Mouse (Mus musculus) stomach, embryonic 16.5 days (tissue): Measurements from ENCODE around the gene Gm36176. TPM values are rescaled to one million over a fixed set of nuclear protein-coding genes. Genes with fewer than 3 reads are reported as not detected.
"Not testable (repeated sequence)": the region's sequence is repeated elsewhere in the genome, so short reads cannot be mapped to it uniquely, and the experiment has no call there.

ENCODE experiments used
- ATAC-seq: fragments of 200-750 bp; cut with Nextera tagmentation; 2 replicates; pipeline ENCODE4 v1.8.0; 2017; ENCODE audit warnings: moderate number of reproducible peaks, moderate TSS enrichment; ENCODE audit not compliant: insufficient read depth, low FRiP score
- H3K27ac ChIP-seq: fragments of 300-500 bp; sonication (generic); 2 replicates; pipeline ENCODE4 v1.5.1; 2014; ENCODE audit warnings: low read length
- H3K27me3 ChIP-seq: fragments of 300-500 bp; sonication (generic); 2 replicates; pipeline ENCODE4 v1.6.1; 2014; ENCODE audit warnings: low read length, control low read depth, mixed read lengths; ENCODE audit not compliant: control insufficient read depth, insufficient read depth
- H3K36me3 ChIP-seq: fragments of 300-500 bp; sonication (generic); 2 replicates; pipeline ENCODE4 v1.6.1; 2014; ENCODE audit warnings: low read length; ENCODE audit not compliant: control insufficient read depth, insufficient read depth
- H3K4me1 ChIP-seq: fragments of 300-500 bp; sonication (generic); 2 replicates; pipeline ENCODE4 v1.6.1; 2014; ENCODE audit warnings: low read length, control low read depth, mixed read lengths; ENCODE audit not compliant: control insufficient read depth, insufficient read depth
- H3K4me2 ChIP-seq: fragments of 300-500 bp; sonication (generic); 2 replicates; pipeline ENCODE4 v1.6.1; 2014; ENCODE audit warnings: low read depth, low read length, mixed read lengths
- H3K4me3 ChIP-seq: fragments of 300-500 bp; sonication (generic); replicated peaks from 2 replicates; pipeline ENCODE4 v1.5.1; 2014; ENCODE audit warnings: mild to moderate bottlenecking, low read length
- H3K9ac ChIP-seq: fragments of 300-500 bp; sonication (generic); 2 replicates; pipeline ENCODE4 v1.6.1; 2014; ENCODE audit warnings: low read length
- H3K9me3 ChIP-seq: fragments of 300-500 bp; sonication (generic); replicated peaks from 2 replicates; pipeline ENCODE4 v1.6.1; 2016; ENCODE audit warnings: low read length, control low read depth; ENCODE audit not compliant: control insufficient read depth
- WGBS: fragments of 180-500 bp; shearing (Covaris S2); extraction: QIAGEN DNeasy Blood & Tissue Kit; methylation state at CpG from one replicate; pipeline ENCODE4 v1.1.7; 2014; 5-methylcytosine and 5-hydroxymethylcytosine counted together
- polyA plus RNA-seq: library from polyadenylated mRNA; unstranded; fragments of >200 nt; fragmentation: Nextera tagmentation; extraction: Ambion mirVana; gene quantifications from 2 replicates; pipeline ENCODE4 v1.2.1, GENCODE M21; 2015

Gene Gm36176
- polyA plus RNA-seq = not detected in 2 replicates

- Histone ChIP-seq H3K27me3 (no peaks in the 10 kb centered on the region), H3K4me3 (no peak within 1 kb of the TSS), H3K9ac (no peak within 1 kb of the TSS), H3K27ac (no peak within 1 kb of the TSS), H3K4me2 (no peak within 1 kb of the TSS), H3K9me3 (0 out of 2 replicates have a peak, but pooled peaks cover 6% of the 10 kb centered on the region), H3K36me3 (no peaks in the 10 kb centered on the region), H3K4me1 (no peaks in the 10 kb centered on the region)
- ATAC-seq = no peak
- WGBS = 56% methylated on average over 2 of the region's 3 CpGs
Observed at GRCm38 (mm10) chr10:77846503-77846902, at the start of gene Gm36176. TSS of gene Gm36176 (plus strand) at chr10:77846803.

- H3K27ac ChIP-seq = no peak overlapping the region
- H3K4me3 ChIP-seq = no peak overlapping the region
- no peak overlapping the region for H3K9ac ChIP-seq
- H3K9me3 ChIP-seq = no peaks in the 10 kb centered on the region
- WGBS = 15% methylated on average over 3 of the region's 3 CpGs
- H3K27me3 ChIP-seq = no peaks in the 10 kb centered on the region
- no peaks in the 10 kb centered on the region for H3K36me3 ChIP-seq
- H3K4me2 ChIP-seq = no peak overlapping the region
- no peaks in the 10 kb centered on the region for H3K4me1 ChIP-seq
- ATAC-seq = no peak
Observed at GRCm38 (mm10) chr10:77797677-77798076, 48.9 kb upstream of the Gm36176 start.

- ATAC-seq = not testable (repeated sequence)
- 38% methylated on average over 3 of the region's 3 CpGs for WGBS
Observed at GRCm38 (mm10) chr10:77798164-77798920, 48.3 kb upstream of the Gm36176 start.

GRCm38 (mm10) chr10:77798921-77799508, 47.6 kb upstream of the Gm36176 start, which contains the start of gene Gm19668:
TSS of gene Gm19668 (minus strand) at chr10:77799133.
- Histone ChIP-seq H3K9me3 (no peaks in the 10 kb centered on the region), H3K27ac (no peak within 1 kb of the TSS), H3K36me3 (no peaks in the 10 kb centered on the region), H3K4me2 (no peak within 1 kb of the TSS), H3K9ac (no peak within 1 kb of the TSS), H3K4me1 (no peaks in the 10 kb centered on the region), H3K4me3 (no peak within 1 kb of the TSS), H3K27me3 (no peaks in the 10 kb centered on the region)
- 62% methylated on average over 8 of the region's 8 CpGs for WGBS
- no peak for ATAC-seq

More at GRCm38 (mm10) chr10:77798164-77798920, 48.3 kb upstream of the Gm36176 start:
- not testable (repeated sequence) for H3K4me1 ChIP-seq, H3K4me3 ChIP-seq, H3K27me3 ChIP-seq, H3K4me2 ChIP-seq, H3K9me3 ChIP-seq, H3K36me3 ChIP-seq, H3K27ac ChIP-seq, H3K9ac ChIP-seq

- no peak for ATAC-seq
- Histone ChIP-seq H3K9me3 (no peaks in the 10 kb centered on the region), H3K27me3 (no peaks in the 10 kb centered on the region), H3K4me2 (no peak overlapping the region), H3K9ac (no peak overlapping the region), H3K4me3 (no peak overlapping the region), H3K27ac (no peak overlapping the region), H3K36me3 (no peaks in the 10 kb centered on the region), H3K4me1 (no peaks in the 10 kb centered on the region)
- 42% methylated on average over 3 of the region's 3 CpGs for WGBS
Observed at GRCm38 (mm10) chr10:77804095-77804494, 42.5 kb upstream of the Gm36176 start.

- Histone ChIP-seq H3K9me3 (no peaks in the 10 kb centered on the region), H3K4me2 (no peak within 1 kb of the TSS), H3K27me3 (no peaks in the 10 kb centered on the region), H3K4me1 (no peaks in the 10 kb centered on the region), H3K4me3 (no peak within 1 kb of the TSS), H3K36me3 (no peaks in the 10 kb centered on the region), H3K9ac (no peak within 1 kb of the TSS), H3K27ac (no peak within 1 kb of the TSS)
- no peak for ATAC-seq
- 60% methylated on average over 5 of the region's 5 CpGs for WGBS
Observed at GRCm38 (mm10) chr10:77811743-77812142, 34.9 kb upstream of the Gm36176 start, which contains the start of gene Gm9507. TSS of gene Gm9507 (minus strand) at chr10:77811843.

- Histone ChIP-seq H3K4me2 (no peak within 1 kb of the TSS), H3K9ac (no peak within 1 kb of the TSS), H3K27ac (no peak within 1 kb of the TSS), H3K27me3 (no peaks in the 10 kb centered on the region), H3K9me3 (no peaks in the 10 kb centered on the region), H3K4me1 (no peaks in the 10 kb centered on the region), H3K36me3 (no peaks in the 10 kb centered on the region), H3K4me3 (no peak within 1 kb of the TSS)
- 32% methylated on average over 4 of the region's 4 CpGs for WGBS
- ATAC-seq = no peak
Observed at GRCm38 (mm10) chr10:77814382-77814781, 32.2 kb upstream of the Gm36176 start, which contains the start of gene Gm2696. TSS of gene Gm2696 (plus strand) at chr10:77814682.

- Histone ChIP-seq H3K4me2 (no peak overlapping the region), H3K4me3 (no peak overlapping the region), H3K27me3 (no peaks in the 10 kb centered on the region), H3K9me3 (no peaks in the 10 kb centered on the region), H3K36me3 (no peaks in the 10 kb centered on the region), H3K27ac (no peak overlapping the region), H3K9ac (no peak overlapping the region), H3K4me1 (no peaks in the 10 kb centered on the region)
- WGBS = 27% methylated on average over 5 of the region's 5 CpGs
- no peak for ATAC-seq
Observed at GRCm38 (mm10) chr10:77815514-77815913, 31.1 kb upstream of the Gm36176 start.

- no peaks in the 10 kb centered on the region for H3K9me3 ChIP-seq
- no peak overlapping the region for H3K4me2 ChIP-seq
- H3K9ac ChIP-seq = no peak overlapping the region
- H3K27me3 ChIP-seq = no peaks in the 10 kb centered on the region
- peak; percentile 44 for ATAC-seq
- no peak overlapping the region for H3K4me3 ChIP-seq
- H3K4me1 ChIP-seq = no peaks in the 10 kb centered on the region
- 93% methylated on average over 4 of the region's 4 CpGs for WGBS
- no peaks in the 10 kb centered on the region for H3K36me3 ChIP-seq
- H3K27ac ChIP-seq = no peak overlapping the region
Observed at GRCm38 (mm10) chr10:77818523-77818922, 28.1 kb upstream of the Gm36176 start.
